ENCODE assay signal across 12 mouse cellular contexts in genomic region chr7:101170482-101170881, GRCm38 (mm10).
A peak's percentile ranks its signal among the peaks of the same experiment; 100 is the strongest.
DNase-seq lines count a peak whose midpoint lies in the region; ATAC-seq and TF ChIP-seq lines count a peak whose summit lies in the region.
"Had no signal": no experiment of that assay in that cellular context is flagged by ENCODE, and none has a peak within 500 bp of the region (broad histone marks: within the 10 kb centered on the region; RNA-seq: fewer than 3 reads in every experiment).

No protein-coding gene starts in this region.

- no peak for TF ChIP-seq CTCF in gastrocnemius, adult 2 months (IDR thresholded peaks at IDR 0.05)

- DNase-seq in gastrocnemius, adult 2 months, result no peak
- no peak for DNase-seq in gastrocnemius, postnatal 36 days
- DNase-seq in kidney, postnatal 14 days, result peak; percentile 40
- DNase-seq in kidney, adult 18-20 months, result no peak
- DNase-seq in embryo, embryonic 10 days (ENCODE audit: low spot score), result peak; percentile 48
- DNase-seq in heart, postnatal 4 days, result peak; percentile 11
- no peak for DNase-seq in layer of hippocampus, postnatal 36 days
- DNase-seq: cerebellum, adult 8-10 months; right cerebral cortex, postnatal 4 days had no signal

- intact Hi-C loops in gastrocnemius, adult 2 months (cut with DNase I), result no loop called here
- intact Hi-C loops in gastrocnemius, postnatal 36 days (cut with DNase I), result no loop called here

- H3K4me3 ChIP-seq in gastrocnemius, adult 2 months, result no peak overlapping the region
- H3K4me3 ChIP-seq: embryonic facial prominence, embryonic 13.5 days had no signal

- no peak for ATAC-seq in activated CD4-positive, CD25-positive, alpha-beta regulatory T cell, adult 4 months
- ATAC-seq: forebrain, embryonic 14.5 days had no signal

- H3K27ac ChIP-seq in gastrocnemius, adult 2 months, result peak overlapping the region; percentile 28
- H3K27ac ChIP-seq: embryonic facial prominence, embryonic 13.5 days had no signal

Comparison
In these comparisons a context has a peak if more than half of its experiments do, and no peak if none do; other contexts are left out.
1. DNase-seq: peak in kidney, postnatal 14 days (single experiment), embryo, embryonic 10 days (single experiment) and heart, postnatal 4 days (single experiment); none in gastrocnemius, adult 2 months (single experiment), gastrocnemius, postnatal 36 days (0 of 2), kidney, adult 18-20 months (single experiment) and layer of hippocampus, postnatal 36 days (0 of 2).